Mouse (Mus musculus) bone marrow macrophage, adult 2 months (primary cell): Measurements from ENCODE around the gene Nags.

Experiments used
- CTCF ChIP-seq: IDR thresholded peaks from 2 replicates; pipeline ENCODE4 v1.5.1; 2012; ENCODE audit warnings: low read depth, mild to moderate bottlenecking, low read length, moderate library complexity
- POLR2A ChIP-seq: IDR thresholded peaks from 2 replicates; pipeline ENCODE4 v1.6.1; 2012; ENCODE audit warnings: mild to moderate bottlenecking, low read depth, low read length, borderline replicate concordance

DNA sequence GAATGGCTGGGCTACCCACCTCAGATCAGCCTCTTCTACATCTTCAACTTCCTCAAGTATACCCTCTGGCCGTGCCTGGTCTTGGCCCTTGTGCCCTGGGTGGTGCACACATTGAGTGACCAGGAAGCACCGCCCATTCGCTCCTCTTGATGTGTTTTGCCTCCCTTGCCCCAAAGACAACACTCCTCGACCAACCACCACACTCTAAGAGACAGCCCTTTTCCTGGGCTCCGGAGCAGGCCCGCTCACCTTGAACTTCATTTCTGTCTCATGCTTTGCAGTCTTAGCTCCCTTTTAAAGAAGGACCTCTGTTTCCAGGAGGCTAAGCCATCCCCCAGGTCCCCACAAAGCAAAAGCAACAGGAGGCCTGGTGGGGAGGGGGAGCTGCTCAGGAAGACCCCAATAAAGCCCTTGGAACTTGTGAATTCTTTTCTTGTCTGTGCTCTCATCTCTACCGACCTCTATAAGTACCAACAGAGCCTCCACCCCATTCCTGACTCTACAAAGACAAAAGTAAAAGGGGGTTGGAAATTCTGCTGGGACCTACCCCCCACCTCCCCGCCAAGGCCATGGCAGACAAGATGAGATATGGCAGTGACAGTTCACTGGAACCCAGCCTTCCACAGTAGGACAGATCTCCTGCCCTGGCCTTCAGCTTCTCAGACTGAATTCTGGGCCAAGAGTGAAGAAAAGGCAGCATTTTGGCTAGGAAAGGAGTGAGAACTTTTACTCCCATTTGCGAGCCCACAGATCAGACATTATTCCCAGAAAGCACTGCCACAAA lies 48.5 kb downstream of the Nags start:
- no peak for TF ChIP-seq POLR2A
- TF ChIP-seq CTCF = no peak
